Mouse (Mus musculus) adrenal gland, adult 18-20 months (tissue): Measurements from ENCODE around the gene Supt3. TPM values are rescaled to one million over a fixed set of nuclear protein-coding genes. Genes with fewer than 3 reads are reported as not detected.

Experiments
- DNase-seq, 2 experiments: peaks; one replicate each; pipeline ENCODE4 v3.0.0; 2021 to 2022; ENCODE audit warnings: low spot score in 2 of 2
- long read RNA-seq, 2 experiments: library from polyadenylated mRNA; stranded (forward); transcript quantifications; one replicate each; pipeline ENCODE4 v2.0.0; 2021
- total RNA-seq, 2 experiments: library from RNA; stranded (reverse); gene quantifications; 1 replicate in 1 of 2; 2 replicates in 1 of 2; pipeline ENCODE4 v1.2.3; 2021

Gene Supt3
- total RNA-seq, result 10 to 100 TPM; 19.2 to 30.1 TPM
- long read RNA-seq, experiment 1, partial matches to known transcripts, result 0 of 5 reads
- long read RNA-seq, experiment 1, other reads (novel, unspliced or antisense), result 1 of 5 reads
- long read RNA-seq, experiment 2, transcript Supt3-201 (12 exons, 1,508 nt), result major isoform, 13 of 16 reads
- long read RNA-seq, experiment 2, partial matches to known transcripts, result 1 of 16 reads
- long read RNA-seq, experiment 2, other reads (novel, unspliced or antisense), result 2 of 16 reads

GRCm38 (mm10) chr17:44776738-44777270 lies at the start of gene Supt3:
Supt3 (plus strand) TSS chr17:44777152.
- peak; percentile 99 for DNase-seq

GRCm38 (mm10) chr17:44727675-44728074 lies 49.3 kb upstream of the Supt3 start:
- DNase-seq, result no peak

- no peak for DNase-seq
These were observed 48.5 kb upstream of the Supt3 start for GRCm38 (mm10) chr17:44728464-44728863.

GRCm38 (mm10) chr17:44733544-44734310 lies 43.2 kb upstream of the Supt3 start:
- peak in 1 of 2 experiments; percentile 14 for DNase-seq

GRCm38 (mm10) chr17:44734501-44735222 lies 42.3 kb upstream of the Supt3 start:
- DNase-seq, result peak; percentile 56 to 64

GRCm38 (mm10) chr17:44735223-44735990 lies 41.5 kb upstream of the Supt3 start:
- DNase-seq, result peak; percentile 56 to 59

GRCm38 (mm10) chr17:44735991-44736561 lies 40.9 kb upstream of the Supt3 start:
- DNase-seq, result peak; percentile 64 to 76

GRCm38 (mm10) chr17:44737275-44738120 lies 39.5 kb upstream of the Supt3 start:
- DNase-seq, result peak; percentile 35 to 48

GRCm38 (mm10) chr17:44738121-44738637 lies 38.8 kb upstream of the Supt3 start:
- DNase-seq, result no peak

GRCm38 (mm10) chr17:44742246-44742645 lies 34.7 kb upstream of the Supt3 start:
- DNase-seq, result no peak

- DNase-seq, result no peak
These were observed 33.2 kb upstream of the Supt3 start for GRCm38 (mm10) chr17:44743780-44744179.

GRCm38 (mm10) chr17:44745378-44745777 lies 31.6 kb upstream of the Supt3 start:
- DNase-seq, result no peak

- DNase-seq, result no peak
These were observed 10.6 kb upstream of the Supt3 start for GRCm38 (mm10) chr17:44766318-44766717.

GRCm38 (mm10) chr17:44766975-44767374 lies 10.0 kb upstream of the Supt3 start:
- DNase-seq, result no peak

GRCm38 (mm10) chr17:44767375-44767774 lies 9.6 kb upstream of the Supt3 start:
- DNase-seq, result no peak

- no peak for DNase-seq
These were observed 8.4 kb upstream of the Supt3 start for GRCm38 (mm10) chr17:44768522-44768921.

- no peak for DNase-seq
These were observed 6.1 kb upstream of the Supt3 start for GRCm38 (mm10) chr17:44770871-44771270.

- DNase-seq, result no peak
These were observed 4.4 kb upstream of the Supt3 start for GRCm38 (mm10) chr17:44772576-44772975.

- peak; percentile 65 to 69 for DNase-seq
These were observed 419 bp downstream of the Supt3 start for GRCm38 (mm10) chr17:44777337-44777804.
